Mouse (Mus musculus) heart, adult 2 months (tissue): Measurements from ENCODE around the gene Gimap9.

Experiments used
- CTCF ChIP-seq: fragments of 200-600 bp; IDR thresholded peaks from 2 replicates; pipeline ENCODE4 v1.8.1; 2022; ENCODE audit warnings: antibody characterized with exemption, mild to moderate bottlenecking, moderate library complexity
- EP300 ChIP-seq: fragments of 200-500 bp; IDR thresholded peaks from 2 replicates; pipeline ENCODE4 v1.6.1; 2011; ENCODE audit warnings: low read depth, low read length, control low read depth; ENCODE audit not compliant: insufficient read depth
- POLR2A ChIP-seq: fragments of 200-500 bp; IDR thresholded peaks from 2 replicates; pipeline ENCODE4 v1.6.1; 2011; ENCODE audit warnings: mild to moderate bottlenecking, low read depth, low read length, control low read depth; ENCODE audit not compliant: insufficient read depth

DNA sequence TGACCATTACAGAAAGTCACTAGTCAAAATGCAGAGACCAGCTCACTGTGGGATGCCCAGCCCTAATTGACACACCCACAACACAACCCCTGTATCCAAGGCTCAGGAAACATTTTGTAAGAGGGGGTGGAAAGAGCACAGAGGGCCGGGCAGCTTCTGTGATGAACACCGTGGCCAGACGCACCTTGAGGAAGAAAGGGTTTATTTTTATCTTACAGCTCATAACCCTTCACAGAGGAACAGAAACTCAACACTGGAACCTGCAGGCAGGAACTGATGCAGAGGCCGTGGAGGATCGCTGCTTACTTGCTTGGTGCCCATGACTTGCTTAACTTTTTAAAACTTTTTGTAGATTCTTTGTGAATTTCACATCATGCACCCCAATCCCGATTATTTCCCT, 17.0 kb downstream of the Gimap9 start:
- no peak for TF ChIP-seq CTCF
- no peak for TF ChIP-seq POLR2A
- TF ChIP-seq EP300 = no peak
